Mouse (Mus musculus): Measurements from ENCODE around the gene Speer4c. TPM values are rescaled to one million over a fixed set of nuclear protein-coding genes. Genes with fewer than 3 reads are reported as not detected.
"Not testable (repeated sequence)": the region's sequence is repeated elsewhere in the genome, so short reads cannot be mapped to it uniquely, and the experiment has no call there.

Speer4c gene
- total RNA-seq (2014; rRNA removed) (not detected in 2 replicates), polyA plus RNA-seq (2015; fragmentation: Nextera tagmentation; extraction: Ambion mirVana) (not detected in 2 replicates)

DNA sequence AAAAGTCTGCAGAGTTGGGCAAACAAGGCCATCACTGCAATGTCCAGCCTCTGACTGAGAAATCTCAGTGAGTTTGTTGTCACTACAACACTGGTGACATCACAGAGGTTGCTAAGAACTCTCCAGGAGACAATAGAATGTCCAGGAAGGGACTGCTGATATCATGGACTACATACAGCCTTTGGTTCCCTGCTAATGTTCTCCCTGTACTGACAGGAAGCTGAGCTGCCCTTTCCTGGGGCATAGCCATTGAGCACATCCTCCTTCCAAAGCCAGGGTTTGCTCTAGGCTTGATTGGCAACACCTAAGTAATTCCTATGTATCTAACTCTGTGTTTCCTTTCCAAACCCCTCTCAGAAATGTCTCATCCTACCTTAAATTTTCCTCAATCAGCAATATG lies at the start of gene Speer4c:
Gene Speer4c (minus strand): TSS at position 101 of the 400 bp plus-strand sequence.
- not testable (repeated sequence) for H3K27ac ChIP-seq; ATAC-seq; H3K27me3 ChIP-seq (ENCODE audit: insufficient read depth, low read length); H3K4me2 ChIP-seq (ENCODE audit: low read depth, low read length); H3K4me1 ChIP-seq (ENCODE audit: insufficient read depth, low read length); H3K9ac ChIP-seq (replicated peaks; ENCODE audit: low read length); DNase-seq (ENCODE audit: low spot score); H3K9me3 ChIP-seq (ENCODE audit: low read length); H3K4me3 ChIP-seq (ENCODE audit: low read length); H3K36me3 ChIP-seq (ENCODE audit: insufficient read depth, low read length)

DNA sequence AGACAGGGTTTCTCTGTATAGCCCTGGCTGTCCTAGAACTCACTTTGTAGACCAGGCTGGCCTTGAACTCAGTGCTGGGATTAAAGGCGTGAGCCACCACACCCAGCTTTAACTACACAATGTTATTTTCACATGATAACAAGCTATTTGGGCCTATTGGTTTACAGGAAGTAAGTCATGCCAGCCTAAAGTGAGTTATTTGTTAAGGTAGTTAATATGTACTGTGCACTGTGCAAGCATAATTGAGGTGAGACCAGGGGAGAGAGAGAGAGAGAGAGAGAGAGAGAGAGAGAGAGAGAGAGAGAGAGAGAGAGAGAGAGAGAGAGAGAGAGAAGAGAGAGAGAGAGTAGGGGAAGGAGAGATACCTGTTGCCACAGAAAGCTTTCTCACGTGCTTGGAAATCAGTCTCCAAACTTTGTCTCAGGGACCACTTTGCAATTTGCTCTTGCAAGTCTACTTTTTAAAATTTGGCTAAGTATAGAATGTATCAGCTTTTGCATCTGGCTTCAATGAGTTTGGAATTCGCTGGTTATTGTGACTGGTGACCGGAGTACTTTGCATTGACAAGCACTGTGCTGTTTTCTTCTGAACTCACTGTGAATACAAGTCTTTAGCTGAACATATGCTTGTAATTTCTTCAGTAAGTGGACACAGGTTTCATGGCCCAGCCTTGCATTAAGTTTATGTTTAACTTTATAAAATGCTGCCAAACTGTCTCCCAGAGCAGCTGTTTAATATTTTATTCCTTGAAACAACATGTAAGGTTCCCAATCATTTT lies 33.6 kb upstream of the Speer4c start:
- H3K4me2 ChIP-seq (ENCODE audit: low read depth, low read length), result no peak overlapping the region
- H3K27ac ChIP-seq, result no peak overlapping the region
- DNase-seq (ENCODE audit: low spot score) (no peak), ATAC-seq (no peak)
- WGBS, result 87% methylated on average over 4 of the region's 4 CpGs
- H3K27me3 ChIP-seq (ENCODE audit: insufficient read depth, low read length), result no peaks in the 10 kb centered on the region
- no peak for TF ChIP-seq CTCF (IDR thresholded peaks at IDR 0.05; ENCODE audit: low read depth)
- no peaks in the 10 kb centered on the region for H3K9me3 ChIP-seq (ENCODE audit: low read length)
- H3K4me3 ChIP-seq (ENCODE audit: low read length), result no peak overlapping the region
- H3K9ac ChIP-seq (replicated peaks; ENCODE audit: low read length), result no peak overlapping the region
- no peaks in the 10 kb centered on the region for H3K4me1 ChIP-seq (ENCODE audit: insufficient read depth, low read length)
- no peaks in the 10 kb centered on the region for H3K36me3 ChIP-seq (ENCODE audit: insufficient read depth, low read length)

DNA sequence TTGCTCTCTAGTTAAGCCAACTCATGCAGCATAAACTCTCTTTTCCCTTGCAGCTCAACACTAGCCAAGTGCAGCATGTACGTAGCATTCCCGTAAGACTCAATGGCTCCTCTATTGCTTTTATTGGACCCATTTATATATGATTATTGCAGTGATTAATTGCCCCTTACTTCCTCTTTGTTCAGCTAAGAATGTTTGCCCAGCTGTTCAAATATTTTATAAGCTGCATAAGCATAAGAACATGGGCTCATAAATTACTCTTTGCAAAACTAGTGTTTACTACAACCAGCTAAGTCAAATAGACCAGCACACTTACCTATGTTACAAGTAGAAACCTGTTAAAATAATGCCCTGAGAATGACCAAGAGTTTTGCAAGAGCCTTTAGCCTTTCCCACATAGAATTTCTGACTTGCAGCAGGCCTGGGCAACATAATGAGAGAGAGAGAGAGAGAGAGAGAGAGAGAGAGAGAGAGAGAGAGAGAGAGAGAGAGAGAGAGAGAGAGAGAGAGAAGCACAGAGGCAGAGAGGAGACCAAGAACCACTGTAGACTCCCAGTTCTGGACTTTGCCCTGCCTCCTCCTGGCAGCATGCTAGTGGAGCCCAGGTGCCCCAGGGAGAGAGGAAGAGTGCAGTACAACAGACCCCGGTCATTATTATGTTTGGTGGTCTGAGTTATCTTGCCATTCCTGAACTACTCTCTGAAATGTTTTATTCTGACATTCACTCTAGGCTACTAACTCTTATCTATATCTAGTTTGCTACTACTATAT lies 20.2 kb upstream of the Speer4c start:
- 83% methylated on average over 3 of the region's 3 CpGs for WGBS
- H3K4me1 ChIP-seq (ENCODE audit: insufficient read depth, low read length), result no peaks in the 10 kb centered on the region
- ATAC-seq, result no peak
- H3K27ac ChIP-seq, result no peak overlapping the region
- no peak overlapping the region for H3K9ac ChIP-seq (replicated peaks; ENCODE audit: low read length)
- no peak for DNase-seq (ENCODE audit: low spot score)
- H3K27me3 ChIP-seq (ENCODE audit: insufficient read depth, low read length), result no peaks in the 10 kb centered on the region
- H3K9me3 ChIP-seq (ENCODE audit: low read length), result no peaks in the 10 kb centered on the region
- no peak for TF ChIP-seq CTCF (IDR thresholded peaks at IDR 0.05; ENCODE audit: low read depth)
- no peak overlapping the region for H3K4me2 ChIP-seq (ENCODE audit: low read depth, low read length)
- H3K36me3 ChIP-seq (ENCODE audit: insufficient read depth, low read length), result no peaks in the 10 kb centered on the region
- no peak overlapping the region for H3K4me3 ChIP-seq (ENCODE audit: low read length)

GRCm38 (mm10) chr5:15702891-15703290 lies 11.2 kb downstream of the Speer4c start:
- ATAC-seq, result not testable (repeated sequence)

DNA sequence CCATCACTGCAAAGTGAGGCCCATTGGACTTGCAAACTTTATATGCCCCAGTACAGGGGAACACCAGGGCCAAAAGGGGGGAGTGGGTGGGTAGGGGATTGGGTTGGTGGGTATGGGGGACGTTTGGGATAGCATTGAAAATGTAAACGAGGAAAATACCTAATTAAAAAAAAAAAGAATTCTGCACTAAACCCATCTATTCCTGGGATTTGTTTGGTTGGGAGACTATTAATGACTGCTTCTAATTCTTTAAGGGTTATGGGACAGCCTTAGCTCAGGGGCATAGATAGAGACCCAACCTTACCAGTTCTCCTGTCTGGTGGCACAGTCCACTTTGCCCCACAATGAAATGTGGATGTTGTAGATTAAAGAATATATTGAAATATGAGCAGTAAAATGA lies 16.4 kb downstream of the Speer4c start:
- not testable (repeated sequence) for H3K4me1 ChIP-seq (ENCODE audit: insufficient read depth, low read length); H3K9ac ChIP-seq (replicated peaks; ENCODE audit: low read length); DNase-seq (ENCODE audit: low spot score); H3K27me3 ChIP-seq (ENCODE audit: insufficient read depth, low read length); H3K9me3 ChIP-seq (ENCODE audit: low read length); H3K4me3 ChIP-seq (ENCODE audit: low read length); H3K27ac ChIP-seq; ATAC-seq; H3K36me3 ChIP-seq (ENCODE audit: insufficient read depth, low read length); H3K4me2 ChIP-seq (ENCODE audit: low read depth, low read length)
- WGBS, result 47% methylated on average over 2 of the region's 2 CpGs

More at GRCm38 (mm10) chr5:15702891-15703290, 11.2 kb downstream of the Speer4c start:
- H3K9me3 ChIP-seq (ENCODE audit: low read length); H3K4me1 ChIP-seq (ENCODE audit: insufficient read depth, low read length); H3K4me2 ChIP-seq (ENCODE audit: low read depth, low read length); H3K36me3 ChIP-seq (ENCODE audit: insufficient read depth, low read length); H3K9ac ChIP-seq (replicated peaks; ENCODE audit: low read length); H3K27me3 ChIP-seq (ENCODE audit: insufficient read depth, low read length); H3K27ac ChIP-seq; H3K4me3 ChIP-seq (ENCODE audit: low read length): not testable (repeated sequence)
- peak; percentile 50 for TF ChIP-seq CTCF (IDR thresholded peaks at IDR 0.05; ENCODE audit: low read depth)
- DNase-seq (ENCODE audit: low spot score), result peak; percentile 12
- 25% methylated on average over 5 of the region's 5 CpGs for WGBS

DNA sequence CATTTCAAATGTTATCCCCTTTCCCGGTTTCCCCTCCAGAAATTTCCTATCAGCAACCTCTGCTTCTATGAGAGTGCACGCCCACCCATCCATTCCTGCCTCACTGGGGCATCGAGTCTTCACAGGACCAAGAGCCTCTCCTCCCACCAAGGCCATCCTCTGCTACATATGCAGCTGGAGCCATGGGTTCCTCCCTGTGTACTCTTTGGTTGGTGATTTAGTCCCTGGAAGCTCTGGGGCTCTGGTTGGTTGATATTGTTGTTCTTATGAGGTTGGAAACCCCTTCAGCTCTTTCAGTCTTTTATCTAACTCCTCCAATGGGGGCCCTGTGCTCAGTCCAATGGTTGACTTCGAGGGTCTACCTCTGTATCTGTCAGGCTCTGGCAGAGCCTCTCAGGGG lies 22.2 kb downstream of the Speer4c start:
- not testable (repeated sequence) for ATAC-seq; H3K9me3 ChIP-seq (ENCODE audit: low read length); H3K9ac ChIP-seq (replicated peaks; ENCODE audit: low read length); DNase-seq (ENCODE audit: low spot score); H3K4me1 ChIP-seq (ENCODE audit: insufficient read depth, low read length); H3K4me3 ChIP-seq (ENCODE audit: low read length); H3K27ac ChIP-seq; H3K4me2 ChIP-seq (ENCODE audit: low read depth, low read length); H3K27me3 ChIP-seq (ENCODE audit: insufficient read depth, low read length); H3K36me3 ChIP-seq (ENCODE audit: insufficient read depth, low read length)
- WGBS, result 82% methylated on average over 4 of the region's 4 CpGs

- not testable (repeated sequence) for H3K4me3 ChIP-seq (ENCODE audit: low read length); H3K9ac ChIP-seq (replicated peaks; ENCODE audit: low read length); H3K9me3 ChIP-seq (ENCODE audit: low read length); H3K4me2 ChIP-seq (ENCODE audit: low read depth, low read length); H3K27ac ChIP-seq; H3K36me3 ChIP-seq (ENCODE audit: insufficient read depth, low read length); DNase-seq (ENCODE audit: low spot score); H3K27me3 ChIP-seq (ENCODE audit: insufficient read depth, low read length); H3K4me1 ChIP-seq (ENCODE audit: insufficient read depth, low read length)
- 75% methylated on average over 4 of the region's 4 CpGs for WGBS
- 0 out of 2 replicates have a peak, but pooled peaks have one; percentile 19 for ATAC-seq
These were observed 23.2 kb downstream of the Speer4c start for GRCm38 (mm10) chr5:15690822-15691221.

DNA sequence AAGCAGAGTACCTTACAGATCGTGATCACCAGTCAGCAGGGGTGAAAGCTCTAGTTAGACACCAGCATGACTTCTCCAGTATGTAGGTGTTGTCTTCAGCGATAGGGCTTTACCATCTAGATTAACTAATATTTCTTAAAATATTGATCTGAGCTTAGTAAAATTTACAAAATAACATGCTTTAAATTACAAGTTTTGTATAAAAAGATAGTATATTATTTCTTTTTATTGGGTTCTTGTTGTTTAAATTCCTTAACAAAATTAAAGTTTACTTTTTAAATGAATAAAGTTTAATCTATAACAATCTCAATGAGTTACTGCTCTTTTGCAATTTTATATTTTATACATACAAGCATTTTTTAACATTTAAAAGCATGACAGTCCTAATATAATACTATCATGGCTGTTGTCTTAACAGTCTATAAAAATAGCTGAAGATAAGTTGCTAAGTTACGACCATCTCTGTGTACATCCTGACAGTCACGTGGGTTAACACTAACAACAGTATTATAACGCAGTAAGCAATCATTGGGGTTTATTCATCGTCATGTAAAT lies 24.3 kb downstream of the Speer4c start:
- not testable (repeated sequence) for H3K4me3 ChIP-seq (ENCODE audit: low read length); H3K36me3 ChIP-seq (ENCODE audit: insufficient read depth, low read length); H3K9ac ChIP-seq (replicated peaks; ENCODE audit: low read length); H3K9me3 ChIP-seq (ENCODE audit: low read length); DNase-seq (ENCODE audit: low spot score); H3K27ac ChIP-seq; H3K27me3 ChIP-seq (ENCODE audit: insufficient read depth, low read length); H3K4me2 ChIP-seq (ENCODE audit: low read depth, low read length); H3K4me1 ChIP-seq (ENCODE audit: insufficient read depth, low read length)
- WGBS, result 77% methylated on average over 6 of the region's 6 CpGs
- ATAC-seq, result peak; percentile 88

- not testable (repeated sequence) for H3K9me3 ChIP-seq (ENCODE audit: low read length); H3K4me3 ChIP-seq (ENCODE audit: low read length); H3K9ac ChIP-seq (replicated peaks; ENCODE audit: low read length); H3K27me3 ChIP-seq (ENCODE audit: insufficient read depth, low read length); H3K36me3 ChIP-seq (ENCODE audit: insufficient read depth, low read length); H3K27ac ChIP-seq; H3K4me2 ChIP-seq (ENCODE audit: low read depth, low read length); H3K4me1 ChIP-seq (ENCODE audit: insufficient read depth, low read length); DNase-seq (ENCODE audit: low spot score)
- 59% methylated on average over 4 of the region's 4 CpGs for WGBS
- peak; percentile 79 for ATAC-seq
These were observed 25.0 kb downstream of the Speer4c start for GRCm38 (mm10) chr5:15688874-15689658.

All from hindbrain, postnatal 0 days (tissue).